Mouse (Mus musculus): ENCODE data around the gene Ptafr.

GRCm38 (mm10) chr4:132590642-132591041 is 26.8 kb downstream of the Ptafr start:
- TF ChIP-seq CTCF (IDR thresholded peaks at IDR 0.05; ENCODE audit: extremely low read depth, insufficient read length, insufficient replicate concordance, low read depth, low read length) = no peak
- TF ChIP-seq POLR2A (IDR thresholded peaks at IDR 0.05; ENCODE audit: low read depth, low read length) = no peak
